Mouse (Mus musculus): ENCODE results near the gene Hsd3b7. TPM values are rescaled to one million over a fixed set of nuclear protein-coding genes. Genes with fewer than 3 reads are reported as not detected.

The Hsd3b7 gene
- polyA plus RNA-seq, 1 experiment from 2014 or later, result 28.3 TPM

GRCm38 (mm10) chr7:127799738-127800137 lies 666 bp upstream of the Hsd3b7 start:
- Histone ChIP-seq H3K4me1 (replicated peaks; ENCODE audit: insufficient read depth, low read length) (0 out of 2 replicates have a peak, but pooled peaks cover 5% of the 10 kb centered on the region), H3K27ac (no peak overlapping the region), H3K27me3 (ENCODE audit: insufficient read depth, low read length) (no peaks in the 10 kb centered on the region), H3K9me3 (replicated peaks; ENCODE audit: low read length) (no peaks in the 10 kb centered on the region), H3K9ac (ENCODE audit: low read depth, low read length) (no peak overlapping the region), H3K4me2 (ENCODE audit: low read length) (no peak overlapping the region), H3K4me3 (replicated peaks; ENCODE audit: low read depth, low read length) (no peak overlapping the region), H3K36me3 (ENCODE audit: insufficient read depth, low read length) (peaks cover 48% of the 10 kb centered on the region)
- DNase-seq (ENCODE audit: low spot score) (no peak), ATAC-seq (replicated peaks; ENCODE audit: low FRiP score, low read depth) (no peak)
- WGBS, result 100% methylated on average over 1 of the region's 1 CpGs
- no peak for TF ChIP-seq CTCF (IDR thresholded peaks at IDR 0.05; ENCODE audit: low read depth)

DNA sequence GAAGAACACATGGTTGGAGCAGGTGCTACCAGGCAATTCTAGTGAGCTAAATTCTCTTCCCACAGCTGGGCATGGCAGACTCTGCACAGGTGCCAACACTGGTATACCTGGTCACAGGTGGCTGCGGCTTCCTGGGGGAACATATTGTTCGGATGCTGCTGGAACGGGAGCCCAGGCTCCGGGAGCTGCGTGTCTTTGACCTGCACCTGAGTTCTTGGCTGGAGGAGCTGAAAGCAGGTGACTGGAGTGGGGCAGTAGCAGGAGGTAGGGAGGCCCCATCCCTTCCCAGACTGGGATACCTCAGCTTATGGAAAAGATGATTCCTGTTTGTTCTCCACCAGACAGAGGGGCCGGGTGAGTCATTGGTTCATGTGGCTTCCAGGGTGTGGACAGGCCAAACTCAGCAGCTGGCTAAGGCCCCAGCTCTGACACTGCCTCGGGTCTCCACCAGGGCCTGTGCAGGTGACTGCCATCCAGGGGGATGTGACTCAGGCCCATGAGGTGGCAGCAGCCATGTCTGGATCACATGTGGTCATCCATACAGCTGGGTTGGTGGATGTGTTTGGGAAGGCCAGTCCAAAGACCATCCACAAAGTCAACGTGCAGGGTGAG lies 712 bp downstream of the Hsd3b7 start:
- WGBS, result 87% methylated on average over 8 of the region's 8 CpGs
- Histone ChIP-seq H3K4me1 (replicated peaks; ENCODE audit: insufficient read depth, low read length) (0 out of 2 replicates have a peak, but pooled peaks cover 5% of the 10 kb centered on the region), H3K9me3 (replicated peaks; ENCODE audit: low read length) (no peaks in the 10 kb centered on the region), H3K4me3 (replicated peaks; ENCODE audit: low read depth, low read length) (no peak overlapping the region; the same call in 1 of the 2 replicates), H3K27me3 (ENCODE audit: insufficient read depth, low read length) (no peaks in the 10 kb centered on the region), H3K4me2 (ENCODE audit: low read length) (peak overlapping the region; percentile 46), H3K27ac (peak overlapping the region; percentile 31; the same call in 1 of the 2 replicates), H3K36me3 (ENCODE audit: insufficient read depth, low read length) (peaks cover 35% of the 10 kb centered on the region), H3K9ac (ENCODE audit: low read depth, low read length) (peak overlapping the region; percentile 35)
- TF ChIP-seq CTCF (IDR thresholded peaks at IDR 0.05; ENCODE audit: low read depth), result peak; percentile 13; the same call in 1 of the 2 replicates
- 0 out of 2 replicates have a peak, but pooled peaks have one; percentile 9 for ATAC-seq (replicated peaks; ENCODE audit: low FRiP score, low read depth)
- no peak for DNase-seq (ENCODE audit: low spot score)

DNA sequence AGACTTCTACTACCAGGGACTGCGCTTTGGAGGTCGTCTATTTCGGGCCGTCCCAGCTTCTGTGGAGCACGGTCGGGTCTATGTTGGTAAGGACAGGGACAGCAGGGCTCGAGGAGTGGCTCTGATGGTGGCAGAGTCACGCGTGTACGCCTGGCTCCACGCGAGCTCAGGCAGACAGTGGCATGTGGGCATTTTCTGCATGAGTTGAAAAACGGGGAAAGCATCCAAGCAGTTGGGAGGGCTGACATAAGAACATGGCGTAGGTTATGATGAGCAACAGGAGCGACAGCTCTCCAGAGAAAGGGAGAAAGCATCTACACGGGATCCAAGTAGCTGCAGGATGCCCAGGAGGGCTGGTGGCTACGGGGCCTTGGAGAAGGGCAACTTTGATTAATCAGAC lies 1.9 kb downstream of the Hsd3b7 start:
- H3K4me2 ChIP-seq (ENCODE audit: low read length), result no peak overlapping the region
- H3K27me3 ChIP-seq (ENCODE audit: insufficient read depth, low read length), result no peaks in the 10 kb centered on the region
- WGBS, result 93% methylated on average over 17 of the region's 17 CpGs
- 0 out of 2 replicates have a peak, but pooled peaks cover 5% of the 10 kb centered on the region for H3K4me1 ChIP-seq (replicated peaks; ENCODE audit: insufficient read depth, low read length)
- H3K9me3 ChIP-seq (replicated peaks; ENCODE audit: low read length), result no peaks in the 10 kb centered on the region
- no peak overlapping the region for H3K27ac ChIP-seq
- ATAC-seq (replicated peaks; ENCODE audit: low FRiP score, low read depth), result no peak
- TF ChIP-seq CTCF (IDR thresholded peaks at IDR 0.05; ENCODE audit: low read depth), result no peak
- no peak overlapping the region for H3K4me3 ChIP-seq (replicated peaks; ENCODE audit: low read depth, low read length)
- no peak for DNase-seq (ENCODE audit: low spot score)
- H3K36me3 ChIP-seq (ENCODE audit: insufficient read depth, low read length), result peaks cover 28% of the 10 kb centered on the region
- H3K9ac ChIP-seq (ENCODE audit: low read depth, low read length), result no peak overlapping the region

GRCm38 (mm10) chr7:127808821-127809220 lies 8.4 kb downstream of the Hsd3b7 start:
- H3K36me3 ChIP-seq (ENCODE audit: insufficient read depth, low read length), result 0 out of 2 replicates have a peak, but pooled peaks cover 7% of the 10 kb centered on the region
- no peak overlapping the region for H3K9ac ChIP-seq (ENCODE audit: low read depth, low read length)
- no peak for ATAC-seq (replicated peaks; ENCODE audit: low FRiP score, low read depth)
- no peaks in the 10 kb centered on the region for H3K9me3 ChIP-seq (replicated peaks; ENCODE audit: low read length)
- DNase-seq (ENCODE audit: low spot score), result no peak
- H3K4me1 ChIP-seq (replicated peaks; ENCODE audit: insufficient read depth, low read length), result no peaks in the 10 kb centered on the region
- WGBS, result 59% methylated on average over 5 of the region's 5 CpGs
- H3K4me3 ChIP-seq (replicated peaks; ENCODE audit: low read depth, low read length), result no peak overlapping the region
- TF ChIP-seq CTCF (IDR thresholded peaks at IDR 0.05; ENCODE audit: low read depth), result no peak
- H3K27ac ChIP-seq, result no peak overlapping the region
- H3K27me3 ChIP-seq (ENCODE audit: insufficient read depth, low read length), result no peaks in the 10 kb centered on the region
- no peak overlapping the region for H3K4me2 ChIP-seq (ENCODE audit: low read length)

DNA sequence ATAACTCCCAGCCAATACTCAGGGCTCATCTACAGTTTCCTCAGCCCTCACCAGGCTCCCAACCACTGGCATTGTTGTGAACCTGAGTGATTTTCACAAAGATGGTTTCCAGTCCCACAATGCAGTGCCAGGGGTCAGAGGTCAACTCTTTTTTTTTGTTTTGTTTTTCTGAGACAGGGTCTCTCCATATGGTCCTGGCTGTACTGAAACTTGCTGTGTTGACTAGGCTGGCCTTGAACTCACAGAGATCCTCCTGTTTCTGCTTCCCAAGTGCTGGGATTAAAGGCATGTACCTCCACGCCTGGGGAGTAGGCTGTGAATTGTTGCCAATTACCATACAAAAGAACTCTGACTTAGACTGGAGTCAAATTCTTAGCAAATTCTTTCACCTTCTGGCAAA lies 9.4 kb downstream of the Hsd3b7 start:
- Histone ChIP-seq H3K27me3 (ENCODE audit: insufficient read depth, low read length) (no peaks in the 10 kb centered on the region), H3K27ac (no peak overlapping the region), H3K9ac (ENCODE audit: low read depth, low read length) (no peak overlapping the region), H3K36me3 (ENCODE audit: insufficient read depth, low read length) (0 out of 2 replicates have a peak, but pooled peaks cover 7% of the 10 kb centered on the region), H3K4me2 (ENCODE audit: low read length) (no peak overlapping the region), H3K4me1 (replicated peaks; ENCODE audit: insufficient read depth, low read length) (no peaks in the 10 kb centered on the region), H3K4me3 (replicated peaks; ENCODE audit: low read depth, low read length) (no peak overlapping the region), H3K9me3 (replicated peaks; ENCODE audit: low read length) (no peaks in the 10 kb centered on the region)
- TF ChIP-seq CTCF (IDR thresholded peaks at IDR 0.05; ENCODE audit: low read depth), result no peak
- 94% methylated on average over 1 of the region's 1 CpGs for WGBS
- ATAC-seq (replicated peaks; ENCODE audit: low FRiP score, low read depth), result no peak
- DNase-seq (ENCODE audit: low spot score), result no peak

DNA sequence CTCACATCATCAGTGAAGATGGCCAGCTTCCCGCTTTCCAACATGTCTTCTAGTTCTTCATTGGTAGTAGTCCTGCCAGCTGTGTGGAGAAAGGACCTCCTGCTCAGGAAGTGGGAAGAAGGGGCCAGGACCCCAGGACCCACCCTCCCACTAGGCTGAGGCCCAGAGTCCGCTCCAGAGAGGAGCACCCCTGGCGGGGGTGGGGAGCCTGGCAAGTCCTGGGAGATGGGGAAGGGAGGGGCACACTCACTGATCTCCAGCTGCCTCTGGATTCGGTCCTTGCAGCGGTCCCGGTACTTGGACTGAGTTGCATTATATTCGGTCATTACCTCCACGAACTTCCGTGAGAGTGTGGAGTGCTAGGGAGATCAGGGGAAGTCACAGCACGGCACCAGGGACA lies 10.2 kb downstream of the Hsd3b7 start:
- no peak overlapping the region for H3K9ac ChIP-seq (ENCODE audit: low read depth, low read length)
- ATAC-seq (replicated peaks; ENCODE audit: low FRiP score, low read depth), result 0 out of 2 replicates have a peak, but pooled peaks have one; percentile 27
- no peak for TF ChIP-seq CTCF (IDR thresholded peaks at IDR 0.05; ENCODE audit: low read depth)
- no peak overlapping the region for H3K4me3 ChIP-seq (replicated peaks; ENCODE audit: low read depth, low read length)
- no peaks in the 10 kb centered on the region for H3K27me3 ChIP-seq (ENCODE audit: insufficient read depth, low read length)
- no peaks in the 10 kb centered on the region for H3K9me3 ChIP-seq (replicated peaks; ENCODE audit: low read length)
- no peak for DNase-seq (ENCODE audit: low spot score)
- H3K36me3 ChIP-seq (ENCODE audit: insufficient read depth, low read length), result 0 out of 2 replicates have a peak, but pooled peaks cover 7% of the 10 kb centered on the region
- H3K4me1 ChIP-seq (replicated peaks; ENCODE audit: insufficient read depth, low read length), result 0 out of 2 replicates have a peak, but pooled peaks cover 1% of the 10 kb centered on the region
- H3K27ac ChIP-seq, result no peak overlapping the region
- no peak overlapping the region for H3K4me2 ChIP-seq (ENCODE audit: low read length)
- WGBS, result 86% methylated on average over 10 of the region's 10 CpGs

Data from kidney, postnatal 0 days (tissue).